Mouse (Mus musculus): ENCODE data around the gene Mdm2.

Mdm2 gene

DNA sequence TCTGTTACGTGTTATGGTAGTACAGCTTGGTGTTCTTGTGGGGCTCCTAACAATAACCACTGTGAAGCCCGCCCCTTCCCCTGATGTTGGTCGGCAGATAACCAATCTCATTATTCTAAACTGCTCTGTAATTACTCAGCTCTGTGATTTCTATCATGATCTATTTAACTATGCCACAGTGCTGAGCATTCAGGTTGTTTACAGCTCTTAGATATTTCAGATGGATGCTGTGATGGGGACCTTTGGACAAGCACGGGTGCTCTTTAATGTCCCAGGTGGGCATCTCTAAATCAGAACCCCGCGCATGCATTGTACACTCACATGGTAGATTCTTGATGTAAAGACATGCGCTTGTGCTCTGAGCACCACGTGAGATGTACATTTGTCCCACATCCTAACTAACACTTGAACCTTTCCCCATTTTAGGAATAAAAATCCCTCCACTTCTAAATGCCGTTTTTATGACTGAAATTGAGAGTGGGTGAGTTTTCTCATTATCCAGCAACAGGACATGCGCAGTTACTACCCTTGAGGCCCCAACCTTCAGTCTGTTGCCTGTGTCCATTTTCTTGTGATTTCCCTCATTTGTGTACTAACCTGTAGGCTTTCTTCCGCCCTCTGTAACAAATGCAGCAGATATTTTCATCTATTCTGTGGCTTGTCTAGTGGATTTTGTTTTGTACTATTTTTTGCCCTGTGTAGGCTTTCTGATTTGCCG, 66.7 kb downstream of the Mdm2 start:
- DNase-seq (ENCODE audit: low read depth, low spot score) = no peak

GRCm38 (mm10) chr10:117643302-117643701, 67.3 kb downstream of the Mdm2 start:
- DNase-seq (ENCODE audit: low read depth, low spot score) = no peak

DNA sequence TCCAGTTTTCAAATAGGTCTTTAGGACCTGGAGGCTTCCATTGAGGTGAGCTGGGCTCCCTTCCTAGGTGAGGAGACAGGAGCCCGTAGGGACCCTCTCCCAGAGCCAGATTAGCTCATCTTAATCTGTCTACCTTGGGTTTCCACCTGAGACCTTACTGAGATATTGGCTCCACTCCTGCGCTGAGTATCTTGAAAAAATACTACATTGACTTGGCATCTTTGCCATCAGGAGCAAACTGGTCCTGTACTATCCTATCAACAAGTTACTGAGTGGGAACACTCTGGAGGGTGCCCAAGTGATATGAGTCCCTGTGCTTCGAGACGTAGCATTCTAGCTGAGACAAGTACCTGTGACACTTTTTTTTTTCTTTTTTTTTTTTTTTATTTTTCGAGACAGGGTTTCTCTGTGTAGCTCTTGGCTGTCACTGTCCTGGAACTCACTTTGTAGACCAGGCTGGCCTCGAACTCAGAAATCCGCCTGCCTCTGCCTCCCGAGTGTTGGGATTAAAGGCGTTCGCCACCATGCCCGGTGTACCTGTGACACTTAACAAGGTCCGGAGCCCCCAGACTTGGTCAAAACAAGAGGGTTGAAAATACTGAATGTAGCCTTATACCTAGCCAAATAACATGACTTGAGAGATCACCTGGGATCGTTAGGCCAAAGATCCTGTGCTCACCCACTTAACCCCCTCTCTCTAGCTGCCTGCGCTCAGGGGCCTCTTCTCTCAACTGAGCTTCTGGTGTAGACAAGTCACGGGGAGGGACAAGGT, 67.9 kb downstream of the Mdm2 start:
- DNase-seq (ENCODE audit: low read depth, low spot score) = no peak

- DNase-seq (ENCODE audit: low read depth, low spot score) = no peak
These were observed 68.4 kb downstream of the Mdm2 start for GRCm38 (mm10) chr10:117642201-117642450.

- no peak for DNase-seq (ENCODE audit: low read depth, low spot score)
These were observed 69.0 kb downstream of the Mdm2 start for GRCm38 (mm10) chr10:117641400-117642200.

DNA sequence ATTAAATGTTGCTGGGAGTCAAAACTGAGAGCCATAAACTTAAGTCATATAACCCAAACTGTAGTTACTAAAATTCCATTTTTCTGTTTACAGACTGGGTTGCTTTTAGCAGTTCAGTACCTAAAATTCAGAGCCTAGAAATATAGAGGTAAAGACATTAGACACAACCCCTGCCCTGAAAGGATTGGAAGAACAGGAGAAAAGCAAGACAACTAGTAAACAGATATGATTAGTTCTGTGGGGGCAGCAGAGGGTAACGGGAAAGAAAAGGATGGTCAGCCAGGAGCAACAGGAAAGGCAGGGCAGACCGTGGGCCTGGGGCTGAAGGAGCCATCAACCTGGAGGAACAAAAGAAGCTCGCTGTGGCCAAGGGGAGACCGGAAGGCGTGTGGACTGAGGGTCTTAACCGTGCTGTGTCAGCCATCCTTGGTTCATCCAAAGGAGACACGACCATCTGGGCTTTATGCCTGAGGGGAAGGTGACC, 69.9 kb downstream of the Mdm2 start:
- DNase-seq (ENCODE audit: low read depth, low spot score) = no peak

DNA sequence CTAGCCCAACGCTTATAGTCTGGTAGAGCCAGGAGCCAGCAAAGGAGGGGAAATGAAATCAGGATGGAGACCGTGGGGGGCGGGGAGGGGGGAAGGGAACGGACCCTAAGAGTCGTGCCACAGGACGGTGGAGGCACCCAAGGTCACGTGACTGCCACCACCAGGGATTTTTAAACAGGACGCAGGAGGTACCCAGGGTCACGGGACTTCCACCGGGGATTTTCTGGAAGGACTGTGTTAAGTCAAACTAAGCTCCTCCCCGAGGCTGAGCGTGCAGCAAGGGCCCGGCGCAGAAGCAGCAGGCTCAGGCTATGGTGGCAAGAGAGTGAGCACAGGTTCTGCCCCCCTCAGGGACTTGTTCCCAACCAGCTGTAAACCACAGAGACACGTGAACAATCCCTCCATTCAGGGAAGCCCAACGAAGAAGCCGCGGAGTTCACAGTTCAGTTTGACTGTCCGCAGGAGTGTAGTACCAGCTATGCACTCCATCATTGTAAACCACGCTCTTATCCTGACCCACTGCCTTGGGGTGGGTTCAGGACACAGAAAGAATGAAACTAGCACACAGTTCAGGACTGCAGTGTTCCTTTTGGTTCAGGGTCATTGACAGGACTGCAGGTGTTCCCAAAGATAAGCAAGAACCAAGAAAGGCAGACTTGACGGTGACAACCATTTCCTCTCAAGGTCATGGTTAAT, 70.5 kb downstream of the Mdm2 start:
- no peak for DNase-seq (ENCODE audit: low read depth, low spot score)

- no peak for DNase-seq (ENCODE audit: low read depth, low spot score)
These were observed 71.3 kb downstream of the Mdm2 start for GRCm38 (mm10) chr10:117639221-117639599.
